Mouse (Mus musculus) cerebellum, postnatal 4 days (tissue): ENCODE measurements at regions not wholly inside any gene's neighbourhood (a gene's known extent, or its start where the extent isn't known, plus 50 kb on each side); places are given as distances from the start of the nearest gene placed in this dataset.

Experiments used
- DNase-seq, 2 experiments: peaks; one replicate each; pipeline ENCODE4 v3.0.0; 2022; ENCODE audit warnings: low spot score in 2 of 2, mixed read lengths in 1 of 2

DNA sequence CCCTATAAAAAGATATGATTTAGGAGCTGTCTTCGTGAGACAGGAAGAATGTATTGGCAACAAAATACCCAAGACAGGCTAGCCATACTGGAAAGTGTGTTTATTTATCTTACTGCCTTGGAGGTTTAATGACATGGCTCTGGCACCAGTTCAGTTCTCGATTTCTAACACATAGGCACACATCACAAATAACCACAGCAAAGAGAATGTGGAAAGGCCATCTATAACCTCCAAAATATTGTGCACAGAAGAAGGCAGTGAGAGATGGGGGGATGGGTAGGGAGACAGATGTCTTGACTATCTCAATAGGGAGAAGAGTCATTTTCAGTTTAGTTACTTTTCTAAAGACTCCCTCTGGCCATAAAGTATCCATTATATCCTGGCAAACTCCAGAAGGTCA, 90.5 kb downstream of the Minar1 start:
- no peak for DNase-seq

DNA sequence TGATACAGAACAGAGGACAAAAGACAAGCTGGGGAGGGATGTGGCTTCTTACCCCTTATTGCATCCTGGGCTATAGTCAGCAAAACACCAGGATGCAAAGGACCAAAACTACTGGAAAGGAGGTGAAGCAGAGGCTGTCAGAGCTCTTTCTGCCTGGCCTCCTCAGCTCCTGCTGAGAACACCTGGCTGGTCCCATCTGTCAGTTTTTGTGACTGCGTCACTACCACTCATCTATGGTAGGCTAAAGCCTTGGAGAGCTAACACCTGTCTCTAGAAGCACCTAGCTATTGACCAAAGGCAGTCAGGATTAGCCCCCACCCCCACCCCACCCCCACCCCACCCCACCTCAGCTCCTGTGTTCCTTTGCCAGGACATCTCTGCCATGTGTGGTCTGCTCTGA, 98.8 kb downstream of the Minar1 start:
- DNase-seq: peak in 1 of 2 experiments; percentile 23

DNA sequence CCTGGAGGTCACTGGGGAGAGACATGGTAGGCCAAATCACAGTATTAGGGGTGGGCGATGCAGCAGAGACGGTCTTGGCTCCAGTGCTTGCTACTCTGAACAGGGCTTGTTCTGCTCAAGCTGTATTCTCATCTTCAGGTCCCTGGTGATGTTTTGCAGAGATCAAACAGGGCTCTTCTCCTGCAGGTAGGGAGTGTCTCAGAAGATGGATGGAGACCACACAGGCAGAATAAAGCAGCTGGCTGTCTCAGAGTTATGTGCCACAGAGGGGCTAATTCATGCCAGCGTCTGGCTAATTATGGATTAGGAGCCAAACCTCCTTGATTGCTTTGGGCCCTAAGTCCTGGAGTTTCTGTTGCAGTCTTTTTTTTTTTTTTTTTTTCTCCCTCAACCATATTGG, 99.2 kb downstream of the Minar1 start:
- DNase-seq: no peak

DNA sequence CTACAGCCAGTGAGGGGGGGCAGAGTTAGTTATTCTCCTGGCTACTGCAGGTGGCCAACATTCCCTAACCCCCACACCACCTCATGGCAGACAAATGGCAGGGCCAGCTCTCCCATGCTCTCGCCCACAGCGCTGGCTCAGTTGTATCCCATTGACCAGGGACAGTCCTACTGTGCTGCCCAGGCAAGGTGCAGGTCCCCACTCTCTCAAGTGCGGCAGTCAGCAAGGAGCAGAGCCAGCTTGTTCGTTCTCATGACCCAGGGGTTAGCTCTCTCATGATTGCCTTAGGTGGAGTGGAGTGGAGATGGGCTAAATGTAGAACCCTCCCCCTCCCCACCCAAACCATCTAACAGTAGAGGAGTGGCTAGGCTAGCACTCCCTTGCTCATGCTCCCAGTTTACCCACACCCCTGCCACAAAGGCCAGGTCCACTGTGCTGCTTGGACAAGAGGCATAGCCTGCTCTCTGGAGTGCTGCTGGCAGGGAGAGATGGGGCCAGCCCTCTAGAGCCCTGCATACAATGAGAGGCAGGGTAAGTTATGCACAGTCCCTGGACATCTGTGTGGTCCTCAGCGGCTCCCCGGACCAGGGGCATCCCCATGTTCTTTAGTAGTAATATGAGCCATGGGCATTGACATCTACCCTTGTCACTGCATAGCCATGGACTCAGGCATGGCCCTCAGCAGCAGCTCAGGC, 114.4 kb downstream of the Minar1 start:
- no peak for DNase-seq

- DNase-seq: no peak
These were observed 120.8 kb downstream of the Minar1 start for GRCm38 (mm10) chr9:89502083-89502482.

- no peak for DNase-seq
These were observed 125.6 kb downstream of the Minar1 start for GRCm38 (mm10) chr9:89497399-89497749.

GRCm38 (mm10) chr9:89496729-89497398, 126.1 kb downstream of the Minar1 start:
- DNase-seq: no peak

DNA sequence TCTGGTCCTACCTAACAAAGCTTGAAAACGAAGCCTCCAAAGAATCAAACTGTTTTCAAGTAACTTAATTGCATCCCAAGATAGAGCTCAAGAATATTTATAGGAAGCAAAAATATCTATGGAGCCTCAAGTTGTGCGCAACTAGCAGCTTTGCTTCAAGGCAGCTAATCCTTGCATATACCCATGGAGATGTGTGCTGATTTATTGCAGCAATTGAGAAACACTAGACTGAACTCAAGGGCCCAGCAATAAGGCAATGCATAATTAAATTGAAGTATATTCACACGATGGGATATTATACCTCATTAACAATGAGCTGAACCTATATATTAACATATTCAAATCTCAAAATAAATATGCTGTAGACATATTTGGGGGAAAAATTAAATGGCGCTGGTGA, 135.3 kb downstream of the Minar1 start:
- DNase-seq: no peak

DNA sequence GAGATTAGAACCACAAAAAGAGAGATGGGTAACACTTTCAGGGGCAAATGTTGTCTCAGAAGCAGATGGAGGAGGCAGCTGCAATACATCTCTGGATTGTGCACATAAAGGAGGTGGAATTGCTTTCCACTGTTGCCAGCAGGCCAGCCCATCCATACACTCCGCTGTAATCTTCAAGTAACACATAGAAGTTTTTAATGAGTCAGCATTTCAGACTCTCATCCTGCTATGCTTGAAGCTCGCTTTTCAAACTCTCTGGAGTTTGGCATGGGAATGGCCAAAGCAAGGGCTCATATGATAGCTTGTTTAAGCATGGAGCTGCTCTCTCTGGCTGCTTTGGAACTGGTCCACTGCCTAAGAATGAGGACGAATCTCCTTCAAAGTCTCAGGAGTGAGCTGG, 143.5 kb downstream of the Minar1 start:
- no peak for DNase-seq

- peak in 1 of 2 experiments; percentile 48 for DNase-seq
These were observed 161.7 kb downstream of the Minar1 start for GRCm38 (mm10) chr9:89461190-89461589.

DNA sequence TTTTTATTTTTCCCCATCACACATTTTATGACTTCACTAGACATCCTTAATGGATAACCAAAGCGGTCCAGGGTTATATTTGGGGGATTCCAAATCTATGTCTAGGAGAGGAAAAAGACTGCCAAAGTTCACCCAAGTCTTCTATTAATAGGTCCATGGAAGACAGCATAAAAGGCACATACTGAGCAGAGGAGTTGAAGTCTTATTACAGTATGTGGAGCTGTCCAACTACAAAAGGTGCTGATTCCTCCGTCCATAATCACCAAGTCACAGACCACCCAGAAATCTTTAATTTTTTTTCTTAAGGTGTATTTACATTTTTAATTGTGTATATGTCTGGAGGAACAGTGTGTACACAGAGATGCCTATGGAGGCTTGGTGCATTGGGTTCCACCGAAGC, 166.3 kb downstream of the Minar1 start:
- DNase-seq: no peak

- DNase-seq: no peak
These were observed 173.3 kb downstream of the Minar1 start for GRCm38 (mm10) chr9:89449656-89450055.
